Mouse (Mus musculus): ENCODE measurements around the gene Psmb10. TPM values are rescaled to one million over a fixed set of nuclear protein-coding genes. Genes with fewer than 3 reads are reported as not detected.

Psmb10 gene
- polyA plus RNA-seq, 1 experiment from 2014 or later, result 74.7 TPM

- Histone ChIP-seq H3K4me3 (no peak within 1 kb of the TSS), H3K36me3 (peaks cover 47% of the 10 kb centered on the region), H3K9me3 (no peaks in the 10 kb centered on the region), H3K27me3 (no peaks in the 10 kb centered on the region), H3K4me2 (peak within 1 kb of the TSS; percentile 29; the same call in 1 of the 2 replicates), H3K9ac (no peak within 1 kb of the TSS), H3K4me1 (replicated peaks) (peaks cover 6% of the 10 kb centered on the region), H3K27ac (replicated peaks) (0 out of 2 replicates have a peak within 1 kb of the TSS, but pooled peaks have one; percentile 34)
- peak; percentile 88 for ATAC-seq (ENCODE audit: low FRiP score, low read depth)
- 2% methylated on average over 11 of the region's 11 CpGs for WGBS
These were observed 44.9 kb downstream of the Psmb10 start, which contains the start of gene Nrn1l for GRCm38 (mm10) chr8:105893339-105893738. Nrn1l (plus strand) TSS chr8:105893567.

- Histone ChIP-seq H3K27ac (replicated peaks) (no peak overlapping the region), H3K4me2 (no peak overlapping the region), H3K36me3 (peaks cover 54% of the 10 kb centered on the region), H3K27me3 (no peaks in the 10 kb centered on the region), H3K9ac (no peak overlapping the region), H3K4me3 (no peak overlapping the region), H3K4me1 (replicated peaks) (peaks cover 6% of the 10 kb centered on the region), H3K9me3 (no peaks in the 10 kb centered on the region)
- no peak for ATAC-seq (ENCODE audit: low FRiP score, low read depth)
- WGBS, result 84% methylated on average over 6 of the region's 6 CpGs
These were observed 45.8 kb downstream of the Psmb10 start for GRCm38 (mm10) chr8:105892432-105892831.

DNA sequence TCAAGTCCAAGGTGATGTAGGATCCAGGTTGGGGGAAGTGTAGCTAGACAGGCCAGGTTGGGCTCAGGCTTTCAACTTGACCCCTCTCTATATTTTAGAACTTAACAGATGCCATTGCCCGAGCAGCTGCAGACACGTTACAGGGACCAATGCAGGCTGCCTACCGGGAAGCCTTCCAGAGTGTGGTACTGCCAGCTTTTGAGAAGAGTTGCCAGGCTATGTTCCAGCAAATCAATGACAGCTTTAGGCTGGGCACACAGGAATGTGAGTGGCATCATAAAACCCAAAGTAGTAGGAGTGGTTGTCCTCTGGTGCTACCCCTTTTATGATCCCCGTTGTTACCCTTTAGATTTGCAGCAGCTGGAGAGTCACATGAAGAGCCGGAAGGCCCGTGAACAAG lies 47.4 kb downstream of the Psmb10 start:
- ATAC-seq (ENCODE audit: low FRiP score, low read depth), result no peak
- H3K27me3 ChIP-seq, result no peaks in the 10 kb centered on the region
- no peak overlapping the region for H3K4me2 ChIP-seq
- whole genome bisulfite sequencing, result 89% methylated on average over 6 of the region's 6 CpGs
- peaks cover 6% of the 10 kb centered on the region for H3K4me1 ChIP-seq (replicated peaks)
- H3K9ac ChIP-seq, result no peak overlapping the region
- no peaks in the 10 kb centered on the region for H3K9me3 ChIP-seq
- no peak overlapping the region for H3K27ac ChIP-seq (replicated peaks)
- no peak overlapping the region for H3K4me3 ChIP-seq
- peaks cover 69% of the 10 kb centered on the region for H3K36me3 ChIP-seq

GRCm38 (mm10) chr8:105889756-105890465 lies 48.3 kb downstream of the Psmb10 start:
- no peak for ATAC-seq (ENCODE audit: low FRiP score, low read depth)
- peaks cover 6% of the 10 kb centered on the region for H3K4me1 ChIP-seq (replicated peaks)
- H3K36me3 ChIP-seq, result peaks cover 79% of the 10 kb centered on the region
- no peak overlapping the region for H3K9ac ChIP-seq
- H3K27me3 ChIP-seq, result no peaks in the 10 kb centered on the region
- no peak overlapping the region for H3K27ac ChIP-seq (replicated peaks)
- H3K4me3 ChIP-seq, result no peak overlapping the region
- H3K9me3 ChIP-seq, result no peaks in the 10 kb centered on the region
- 94% methylated on average over 12 of the region's 12 CpGs for WGBS
- H3K4me2 ChIP-seq, result no peak overlapping the region

Small RNAs within 50 kb of the gene (microRNA-seq; reads per million reads assigned to microRNA genes)
- not detected for gene Mir7074

Other genes with a start within 250 kb of the Psmb10 start
- gene Acd, start 237.3 kb downstream of the Psmb10 start, polyA plus RNA-seq (2015; fragmentation: Nextera tagmentation; extraction: Ambion mirVana), result 85.1 and 92.6 TPM in 2 replicates
- 55.1 and 57.1 TPM in 2 replicates for gene Pard6a, start 237.3 kb downstream of the Psmb10 start, polyA plus RNA-seq (2015; fragmentation: Nextera tagmentation; extraction: Ambion mirVana)
- gene 4933405L10Rik, start 230.8 kb downstream of the Psmb10 start, polyA plus RNA-seq (2015; fragmentation: Nextera tagmentation; extraction: Ambion mirVana), result 0.20 and 0.23 TPM in 2 replicates
- gene Enkd1, start 230.2 kb downstream of the Psmb10 start, polyA plus RNA-seq (2015; fragmentation: Nextera tagmentation; extraction: Ambion mirVana), result 15.7 and 16.6 TPM in 2 replicates
- gene Gfod2, start 179.8 kb downstream of the Psmb10 start, polyA plus RNA-seq (2015; fragmentation: Nextera tagmentation; extraction: Ambion mirVana), result 81.2 and 88.3 TPM in 2 replicates
- 10.7 and 11.7 TPM in 2 replicates for gene Ranbp10, start 111.1 kb downstream of the Psmb10 start, polyA plus RNA-seq (2015; fragmentation: Nextera tagmentation; extraction: Ambion mirVana)
- gene Tsnaxip1, start 110.7 kb downstream of the Psmb10 start, polyA plus RNA-seq (2015; fragmentation: Nextera tagmentation; extraction: Ambion mirVana), result 0.62 and 1.1 TPM in 2 replicates
- gene Cenpt, start 85.2 kb downstream of the Psmb10 start, polyA plus RNA-seq (2015; fragmentation: Nextera tagmentation; extraction: Ambion mirVana), result 52.2 and 56.9 TPM in 2 replicates
- 54.9 and 56.3 TPM in 2 replicates for gene Thap11, start 83.3 kb downstream of the Psmb10 start, polyA plus RNA-seq (2015; fragmentation: Nextera tagmentation; extraction: Ambion mirVana)
- 150 and 157 TPM in 2 replicates for gene Nutf2, start 77.9 kb downstream of the Psmb10 start, polyA plus RNA-seq (2015; fragmentation: Nextera tagmentation; extraction: Ambion mirVana)
- gene Edc4, start 57.6 kb downstream of the Psmb10 start, polyA plus RNA-seq (2015; fragmentation: Nextera tagmentation; extraction: Ambion mirVana), result 50.1 and 52.2 TPM in 2 replicates
- 0.45 and 0.49 TPM in 2 replicates for gene Nrn1l, start 44.9 kb downstream of the Psmb10 start, polyA plus RNA-seq (2015; fragmentation: Nextera tagmentation; extraction: Ambion mirVana)
- 11.0 and 11.8 TPM in 2 replicates for gene Pskh1, start 38.0 kb downstream of the Psmb10 start, polyA plus RNA-seq (2015; fragmentation: Nextera tagmentation; extraction: Ambion mirVana)
- 3.4 and 4.7 TPM in 2 replicates for gene Ctrl, start 4.6 kb downstream of the Psmb10 start, polyA plus RNA-seq (2015; fragmentation: Nextera tagmentation; extraction: Ambion mirVana)
- 4.5 and 5.0 TPM in 2 replicates for gene Lcat, start 4.9 kb upstream of the Psmb10 start, polyA plus RNA-seq (2015; fragmentation: Nextera tagmentation; extraction: Ambion mirVana)
- gene Slc12a4, start 27.7 kb upstream of the Psmb10 start, polyA plus RNA-seq (2015; fragmentation: Nextera tagmentation; extraction: Ambion mirVana), result 11.9 and 12.9 TPM in 2 replicates
- not detected in 2 replicates for gene Dpep3, start 41.0 kb upstream of the Psmb10 start, polyA plus RNA-seq (2015; fragmentation: Nextera tagmentation; extraction: Ambion mirVana)
- 27.2 and 29.6 TPM in 2 replicates for gene Dus2, start 52.9 kb upstream of the Psmb10 start, polyA plus RNA-seq (2015; fragmentation: Nextera tagmentation; extraction: Ambion mirVana)
- 0.20 TPM in 1 of 2 replicates, not detected in the other for gene Dpep2nb, start 67.5 kb upstream of the Psmb10 start, polyA plus RNA-seq (2015; fragmentation: Nextera tagmentation; extraction: Ambion mirVana)
- 20.0 and 20.9 TPM in 2 replicates for gene Ddx28, start 73.4 kb upstream of the Psmb10 start, polyA plus RNA-seq (2015; fragmentation: Nextera tagmentation; extraction: Ambion mirVana)
- 3.0 and 3.7 TPM in 2 replicates for gene Nfatc3, start 120.4 kb upstream of the Psmb10 start, polyA plus RNA-seq (2015; fragmentation: Nextera tagmentation; extraction: Ambion mirVana)
- gene Esrp2, start 198.5 kb upstream of the Psmb10 start, polyA plus RNA-seq (2015; fragmentation: Nextera tagmentation; extraction: Ambion mirVana), result 0.17 and 0.21 TPM in 2 replicates
- 23.8 and 24.0 TPM in 2 replicates for gene Pla2g15, start 212.0 kb upstream of the Psmb10 start, polyA plus RNA-seq (2015; fragmentation: Nextera tagmentation; extraction: Ambion mirVana)
- 57.7 and 61.0 TPM in 2 replicates for gene Slc7a6, start 230.4 kb upstream of the Psmb10 start, polyA plus RNA-seq (2015; fragmentation: Nextera tagmentation; extraction: Ambion mirVana)

All from hindbrain, embryonic 15.5 days (tissue).